In genomic region chr19:6538546-6538945, GRCm38 (mm10) we compare ENCODE assay signal across 10 mouse cellular contexts.
"Had no signal": no experiment of that assay in that cellular context is flagged by ENCODE, and none has a peak within 500 bp of the region (broad histone marks: within the 10 kb centered on the region; RNA-seq: fewer than 3 reads in every experiment).

No protein-coding gene starts in this region.

- DNase-seq: kidney, postnatal 10 days; kidney, postnatal 36 days; liver, postnatal 0 days; lung, embryonic 14.5 days; right cerebral cortex, adult 18-20 months; right cerebral cortex, postnatal 14 days; right cerebral cortex, postnatal 4 days; thymus, postnatal 25 days had no signal

- ATAC-seq: liver, postnatal 0 days; lung, postnatal 0 days; midbrain, embryonic 15.5 days had no signal
